Mouse (Mus musculus) layer of hippocampus, adult 8-10 months (tissue): ENCODE results near the gene Cln6. TPM values are rescaled to one million over a fixed set of nuclear protein-coding genes. Genes with fewer than 3 reads are reported as not detected.
A peak's percentile ranks its signal among the peaks of the same experiment; 100 is the strongest.
"Not testable (repeated sequence)": the region's sequence is repeated elsewhere in the genome, so short reads cannot be mapped to it uniquely, and the experiment has no call there.

Experiments used
- DNase-seq, 2 experiments: peaks; one replicate each; pipeline ENCODE4 v3.0.0; 2022; ENCODE audit warnings: low spot score in 2 of 2
- total RNA-seq, 4 experiments: library from RNA; stranded (reverse); gene quantifications; 2 replicates each; pipeline ENCODE4 v1.2.4; 2022

Cln6 gene
- 10 to 100 TPM; 10.2 to 16.0 (median 14.8) TPM for total RNA-seq

DNA sequence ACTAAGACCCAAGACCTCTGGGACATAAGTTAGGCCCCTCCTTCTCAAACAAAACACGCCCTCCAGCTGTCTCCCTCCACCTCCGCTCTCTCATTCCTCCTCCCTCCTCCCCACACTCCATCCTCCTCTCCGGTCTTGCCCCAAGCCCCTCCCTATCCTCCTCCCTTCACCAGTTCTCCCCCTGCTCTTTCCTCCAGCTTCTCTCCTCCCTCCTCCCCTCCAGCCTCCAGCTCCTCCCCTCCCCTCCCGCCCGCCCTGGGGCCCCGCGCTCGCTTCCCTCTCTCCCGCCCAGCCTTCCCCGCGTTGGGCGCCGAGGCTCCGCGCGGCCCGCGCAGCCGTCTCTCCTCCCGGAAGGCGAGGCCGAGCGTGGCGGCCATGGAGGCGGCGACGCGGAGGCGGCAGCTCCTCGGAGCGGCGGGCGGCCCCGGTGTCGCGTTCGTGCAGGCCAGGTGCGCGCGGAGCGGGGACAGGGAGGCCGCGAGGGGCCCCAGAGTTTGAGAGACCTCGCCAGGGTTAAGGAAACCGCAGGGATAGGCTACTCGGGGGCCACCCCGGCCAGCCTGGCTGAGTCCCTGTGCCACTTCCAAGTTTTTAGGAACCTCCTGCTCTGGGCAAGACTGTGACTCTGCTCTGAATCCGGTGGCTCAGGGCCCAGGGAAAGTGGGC is at the start of gene Cln6:
Cln6 (plus strand) TSS at position 280 of the 666 bp plus-strand sequence.
- DNase-seq = peak; percentile 37 to 63

DNA sequence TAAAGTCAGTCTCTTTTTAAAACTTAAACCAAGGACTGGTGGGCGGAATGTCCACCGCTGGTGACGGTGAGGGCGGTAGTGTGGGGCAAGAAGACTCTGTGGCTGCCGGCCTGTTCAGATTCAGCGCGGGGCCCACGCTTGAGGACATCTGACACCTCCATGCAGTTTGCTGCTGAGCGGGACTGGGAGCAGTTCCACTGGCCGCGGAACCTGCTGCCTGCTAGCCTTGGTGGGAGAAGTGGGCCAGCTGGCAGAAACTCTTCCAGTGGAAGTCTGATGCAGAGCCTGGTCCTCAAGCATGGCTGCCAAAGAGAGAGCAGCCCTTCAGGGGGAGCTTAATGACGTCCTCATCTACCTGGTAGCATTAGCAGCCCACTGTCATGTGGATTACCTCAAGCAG is 48.7 kb upstream of the Cln6 start:
- no peak for DNase-seq

DNA sequence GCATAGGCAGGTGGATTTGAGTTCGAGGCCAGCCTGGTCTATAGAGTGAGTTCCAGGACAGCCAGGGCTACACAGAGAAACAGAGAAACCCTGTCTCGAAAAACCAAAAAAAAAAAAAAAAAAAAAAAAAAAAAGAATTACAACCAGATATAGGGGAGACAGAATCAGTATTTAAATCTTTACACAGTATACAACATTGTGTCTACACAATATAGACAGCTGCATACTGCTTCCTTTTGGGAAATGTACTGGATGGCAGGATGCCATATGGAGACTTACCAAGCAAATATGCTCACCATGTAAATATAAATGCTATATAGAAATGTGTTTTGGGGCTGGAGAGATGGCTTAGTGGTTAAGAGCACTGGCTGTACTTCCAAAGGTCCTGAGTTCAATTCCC is 39.4 kb upstream of the Cln6 start:
- DNase-seq = not testable (repeated sequence)

DNA sequence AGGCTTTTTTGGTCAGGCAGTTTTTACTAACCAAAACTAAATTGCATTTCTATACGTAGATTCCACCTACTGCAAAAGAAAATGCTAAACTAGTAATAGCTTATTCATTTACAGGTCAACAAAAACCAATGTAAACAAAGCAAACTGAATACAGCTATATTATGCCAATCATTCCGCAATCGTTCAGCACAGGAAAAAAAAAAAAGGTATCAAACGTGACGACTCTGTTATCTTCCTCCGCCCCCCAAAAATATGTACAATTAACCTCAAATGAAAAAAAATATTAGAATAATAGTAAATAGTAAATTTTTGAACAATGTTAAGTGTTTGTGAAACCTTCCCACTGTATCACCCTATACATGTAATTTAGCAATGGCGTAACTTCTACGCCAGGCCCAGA is 28.5 kb upstream of the Cln6 start:
- no peak for DNase-seq

DNA sequence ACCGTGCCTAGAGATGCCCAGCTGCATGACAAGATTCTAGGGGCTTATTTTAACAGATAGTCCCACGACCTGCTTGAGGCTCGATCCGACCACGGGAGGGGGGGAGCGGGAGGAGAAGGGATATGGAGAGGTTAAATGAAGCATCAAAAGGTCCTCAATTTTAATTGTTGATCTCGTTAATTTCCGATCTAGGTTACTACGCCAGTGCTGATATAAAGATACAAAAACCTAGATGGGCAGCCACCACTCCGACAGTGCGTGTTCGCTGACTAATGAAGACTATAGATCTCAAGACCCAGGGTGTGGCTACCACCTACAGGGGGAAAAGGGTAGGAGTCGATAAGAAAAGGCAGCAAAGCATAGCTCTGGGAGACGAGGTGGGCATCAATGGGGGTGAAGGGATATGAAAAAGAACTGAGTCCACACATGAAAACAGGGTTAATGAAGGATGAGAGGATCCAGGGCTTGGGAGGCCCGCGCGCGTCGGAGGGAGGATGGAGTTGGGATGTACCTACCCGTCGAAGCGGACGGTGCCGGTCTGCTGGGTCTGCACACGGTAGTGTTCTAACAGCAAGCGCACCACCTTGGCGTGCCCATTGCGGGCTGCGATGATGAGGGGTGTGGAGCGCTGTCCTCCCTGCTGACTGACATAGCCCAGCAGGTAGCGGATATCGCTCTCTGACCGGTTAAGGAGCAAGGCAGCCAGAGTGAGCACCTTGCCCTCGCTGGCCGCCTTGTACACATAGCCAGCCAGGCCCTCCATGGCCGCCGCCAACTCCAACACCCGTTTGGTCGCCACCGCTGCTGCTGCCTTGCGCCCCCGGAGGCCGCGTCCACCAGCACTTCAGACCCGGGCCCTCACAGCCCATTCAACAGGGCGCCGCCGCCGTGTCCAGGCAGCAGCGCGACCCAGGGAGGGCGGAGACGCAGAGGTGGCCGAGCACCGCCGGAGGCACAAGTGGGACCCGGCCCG is 27.8 kb upstream of the Cln6 start:
- DNase-seq = peak in 1 of 2 experiments; percentile 45

DNA sequence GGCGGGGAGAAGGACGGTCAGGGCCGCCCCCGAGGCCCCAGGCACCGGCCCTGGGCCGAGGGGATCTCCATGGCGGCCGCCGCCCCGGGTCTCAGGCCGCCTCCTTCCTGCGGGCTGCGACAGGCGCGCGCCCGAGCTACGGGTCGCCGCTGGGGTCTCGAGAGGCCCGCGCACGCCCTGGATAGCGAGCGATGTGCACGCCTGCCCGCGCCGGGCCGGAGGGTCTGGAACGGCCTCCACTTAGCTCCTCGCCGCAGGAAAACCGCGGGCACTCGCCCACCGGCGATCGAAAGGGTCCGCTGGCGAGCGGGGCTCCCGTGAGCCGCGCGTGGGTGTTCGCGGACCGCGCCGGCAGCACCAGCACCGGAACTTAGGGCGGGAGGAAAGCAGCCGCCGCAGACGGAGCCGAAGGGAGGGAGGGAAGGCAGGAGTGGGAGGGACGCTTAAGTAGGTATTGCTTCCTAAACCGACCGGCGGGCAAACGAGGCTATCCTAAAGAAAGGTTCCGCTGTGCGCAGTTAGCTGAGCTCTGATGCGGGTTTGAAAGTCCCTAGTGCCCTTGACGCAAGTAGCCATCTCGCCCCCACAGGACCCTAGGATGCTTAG is 27.0 kb upstream of the Cln6 start, which contains the start of gene Fem1b:
Fem1b (minus strand) TSS at position 419 of the 606 bp plus-strand sequence.
- peak; percentile 86 to 89 for DNase-seq

DNA sequence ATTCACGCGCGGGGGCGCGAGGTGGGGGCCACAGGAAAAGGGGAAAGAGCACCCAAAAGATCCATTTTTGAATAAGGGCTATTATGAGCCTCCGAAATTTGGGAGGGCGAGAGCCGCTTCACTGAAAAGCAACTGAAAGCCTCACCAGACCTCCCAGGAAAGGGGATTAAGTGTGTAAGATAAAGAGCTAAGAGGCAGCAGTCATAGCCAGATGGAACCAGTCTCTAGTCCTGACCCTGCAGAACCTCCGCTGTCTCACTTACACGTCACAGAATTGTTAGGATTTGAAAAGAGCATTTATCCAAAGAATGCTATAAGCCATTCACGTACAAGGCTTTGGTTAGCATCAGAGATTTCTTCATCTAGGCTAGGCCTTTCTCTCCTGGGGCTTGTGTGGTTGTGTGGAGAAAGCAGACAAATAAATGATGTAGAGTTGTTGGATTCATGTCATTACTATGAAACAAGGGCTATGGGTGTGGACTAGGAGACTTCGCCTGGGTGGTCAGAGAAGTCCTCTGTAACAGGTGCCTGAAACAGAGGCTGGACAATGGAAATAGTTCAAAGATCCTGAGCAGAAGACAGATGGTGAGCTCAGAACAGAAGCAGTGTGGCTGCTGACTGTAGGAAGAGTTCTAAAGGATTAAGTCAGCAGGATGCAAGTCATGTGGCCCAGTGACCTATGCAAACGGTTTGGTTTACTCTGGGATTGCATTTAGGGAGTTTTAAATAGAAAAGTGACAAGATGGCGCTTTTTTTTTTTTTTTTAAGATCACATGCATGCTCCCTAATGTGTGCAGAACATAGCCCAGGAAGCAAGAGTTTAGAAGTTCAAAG is 26.2 kb upstream of the Cln6 start:
- DNase-seq = no peak

DNA sequence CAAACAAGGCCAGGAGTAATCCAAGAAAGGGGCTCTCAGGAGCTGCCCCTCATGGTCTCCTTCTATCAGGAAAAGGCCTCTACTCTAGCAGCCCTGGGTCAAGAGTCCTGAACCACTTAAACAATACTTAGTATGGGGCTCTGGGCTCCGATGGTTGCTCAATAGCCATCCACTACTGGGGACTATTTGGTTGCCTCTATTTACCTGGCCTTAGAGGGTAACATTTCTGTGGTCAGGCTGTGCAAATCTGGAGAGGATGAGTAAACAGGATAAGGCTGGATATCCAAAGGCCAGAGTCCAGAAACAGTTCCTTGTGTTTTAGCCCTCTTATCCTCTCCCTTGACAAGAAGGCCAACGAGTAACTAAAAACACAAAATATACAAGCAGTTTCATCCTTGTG is 23.8 kb upstream of the Cln6 start:
- DNase-seq = no peak

DNA sequence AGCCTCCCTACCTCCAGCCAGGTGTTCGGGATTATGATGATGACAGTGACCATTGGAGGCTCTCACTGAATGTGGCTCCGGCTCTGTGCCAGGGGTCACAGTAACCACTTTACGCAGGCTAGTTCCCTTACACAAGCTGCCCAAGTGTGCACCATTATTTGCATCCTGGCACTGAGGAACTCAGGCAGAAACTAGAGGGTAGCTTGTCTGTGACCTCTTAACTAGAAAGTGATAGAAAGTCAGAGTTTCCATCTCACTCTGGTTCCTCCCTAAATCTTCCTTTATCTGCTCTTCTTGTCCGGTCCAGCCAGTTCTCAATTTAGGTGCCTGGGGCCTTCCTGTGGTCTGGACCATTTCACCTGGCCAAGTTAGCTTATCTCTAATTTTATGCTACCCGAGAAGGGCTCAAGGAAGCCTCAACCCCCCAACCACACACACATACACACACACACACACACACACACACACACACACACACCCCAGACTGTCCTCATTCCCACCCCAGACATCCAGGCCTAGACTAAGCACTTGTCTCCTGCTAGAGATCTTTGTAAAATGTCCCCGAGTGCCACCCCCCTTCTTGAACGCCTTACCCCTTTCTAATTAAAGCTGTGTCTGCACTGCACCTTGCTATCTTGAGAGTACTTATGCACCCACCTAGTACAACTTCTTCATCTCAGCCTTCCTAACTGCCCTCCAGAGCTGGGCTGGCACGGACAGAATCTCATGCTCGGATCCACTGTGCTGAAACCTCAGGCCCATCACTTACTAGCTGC is 22.1 kb upstream of the Cln6 start:
- DNase-seq = no peak

DNA sequence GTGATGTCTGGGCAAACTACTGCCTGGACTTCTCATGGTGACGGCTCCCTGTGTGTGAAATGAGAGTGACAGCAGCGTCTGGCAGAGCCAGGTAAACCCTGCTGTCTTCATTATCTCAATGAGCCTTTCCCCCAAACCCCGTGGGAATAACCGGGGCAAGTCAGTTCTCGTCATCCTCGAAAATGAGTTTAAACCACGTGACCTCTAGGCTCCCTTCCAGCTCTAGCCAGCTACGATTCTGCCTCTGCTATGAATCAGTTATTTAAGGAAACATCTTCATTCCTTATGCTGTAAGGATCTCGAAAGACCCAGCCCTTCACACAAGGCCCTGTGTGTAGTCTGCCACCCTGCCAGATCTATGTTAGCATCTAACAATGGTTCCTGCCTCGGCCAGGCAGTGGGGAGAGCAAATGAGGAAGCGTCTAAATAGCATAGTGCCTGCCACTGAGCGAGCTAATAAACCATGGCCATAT is 21.4 kb upstream of the Cln6 start:
- DNase-seq = peak in 1 of 2 experiments; percentile 42

DNA sequence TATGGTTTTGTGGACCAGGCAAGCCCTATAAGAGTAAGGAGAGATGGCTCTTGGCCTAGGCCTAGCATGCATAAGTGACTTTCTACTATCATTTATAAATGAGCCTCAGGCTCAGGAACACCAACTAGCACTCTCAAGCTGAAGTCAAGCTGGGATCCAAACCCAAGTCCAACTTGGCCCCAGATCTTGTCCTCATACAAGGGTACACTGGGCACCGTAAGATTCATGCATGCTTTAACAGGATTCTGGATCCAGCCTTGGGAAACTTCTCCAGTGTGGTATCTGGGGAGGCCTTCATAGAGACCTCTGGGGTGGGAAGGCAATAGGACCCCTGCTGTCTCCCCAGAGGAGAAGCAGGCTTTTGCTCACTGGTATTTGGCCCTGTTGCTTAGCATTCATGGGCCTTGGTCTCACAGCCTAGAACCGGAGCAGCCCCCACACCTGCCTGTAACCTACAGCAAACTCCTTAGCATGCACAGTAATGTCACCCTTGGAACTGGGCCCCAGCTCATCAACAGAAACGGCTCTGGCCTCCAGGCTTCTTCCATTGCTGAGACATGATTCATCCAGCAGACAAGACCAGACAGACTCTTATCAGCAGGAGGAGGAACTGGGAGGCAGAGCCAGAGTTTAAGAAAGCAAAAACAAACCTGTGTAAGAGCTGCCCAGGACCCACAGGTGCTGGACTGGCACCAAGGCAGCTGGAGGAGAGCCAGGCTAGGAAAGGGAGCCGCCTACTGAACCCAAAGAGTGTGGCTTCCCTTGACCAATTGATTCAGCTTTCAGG is 20.6 kb upstream of the Cln6 start:
- no peak for DNase-seq

DNA sequence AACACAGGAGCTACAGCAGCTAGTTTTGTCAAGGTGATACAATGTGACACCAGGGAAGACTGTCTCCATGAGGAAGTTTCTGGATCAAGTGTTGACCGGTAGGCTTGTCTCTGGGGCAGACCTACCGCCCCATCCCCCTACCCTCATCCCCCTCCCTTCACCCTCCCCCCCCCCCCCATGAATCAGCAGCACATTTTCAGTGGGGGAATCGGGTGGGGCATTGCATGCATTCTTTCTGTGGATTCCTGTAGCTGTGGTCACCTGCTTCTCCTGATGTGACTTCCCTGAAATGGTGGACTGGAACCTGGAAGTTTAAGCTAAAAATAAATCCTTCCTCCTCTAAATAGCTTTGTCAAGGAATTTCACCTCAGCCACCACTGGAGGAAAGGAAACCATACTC is 19.1 kb upstream of the Cln6 start:
- DNase-seq = no peak

DNA sequence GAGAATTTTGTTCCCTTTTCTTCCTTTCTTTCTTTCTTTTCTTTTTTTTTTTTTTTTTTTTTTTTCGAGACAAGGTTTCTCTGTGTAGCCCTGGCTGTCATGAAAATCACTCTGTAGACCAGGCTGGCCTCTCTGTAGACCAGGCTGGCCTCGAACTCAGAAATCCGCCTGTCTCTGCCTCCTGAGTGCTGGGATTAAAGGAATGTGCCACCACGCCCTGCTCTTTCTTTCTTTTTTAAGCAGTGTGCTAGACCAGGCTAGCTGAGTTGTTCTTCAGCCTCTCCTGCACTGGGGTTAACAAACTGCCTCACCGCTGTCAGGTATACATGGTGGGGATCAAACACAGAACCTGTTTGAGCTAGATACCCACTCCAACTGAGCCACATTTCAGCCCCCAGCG is 18.7 kb upstream of the Cln6 start:
- not testable (repeated sequence) for DNase-seq

DNA sequence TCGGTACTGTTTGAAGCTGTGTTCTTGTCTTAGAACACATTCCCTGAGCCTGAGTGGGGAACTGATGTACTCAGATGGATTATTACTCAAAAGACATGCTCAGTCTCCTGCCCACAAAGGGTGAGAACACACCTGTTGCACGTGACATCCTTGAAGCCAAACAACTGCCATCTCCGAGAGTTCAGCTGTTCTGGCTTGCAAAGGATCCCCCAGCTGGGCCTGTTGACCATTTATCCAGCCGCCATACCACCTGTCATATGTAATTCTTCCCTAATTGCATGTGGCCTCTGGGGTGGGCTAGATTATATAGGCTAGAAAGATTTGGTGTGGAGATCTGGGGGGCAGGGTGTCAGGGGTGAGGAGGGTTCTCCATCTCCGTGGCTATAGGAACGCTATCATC is 17.8 kb upstream of the Cln6 start:
- no peak for DNase-seq

DNA sequence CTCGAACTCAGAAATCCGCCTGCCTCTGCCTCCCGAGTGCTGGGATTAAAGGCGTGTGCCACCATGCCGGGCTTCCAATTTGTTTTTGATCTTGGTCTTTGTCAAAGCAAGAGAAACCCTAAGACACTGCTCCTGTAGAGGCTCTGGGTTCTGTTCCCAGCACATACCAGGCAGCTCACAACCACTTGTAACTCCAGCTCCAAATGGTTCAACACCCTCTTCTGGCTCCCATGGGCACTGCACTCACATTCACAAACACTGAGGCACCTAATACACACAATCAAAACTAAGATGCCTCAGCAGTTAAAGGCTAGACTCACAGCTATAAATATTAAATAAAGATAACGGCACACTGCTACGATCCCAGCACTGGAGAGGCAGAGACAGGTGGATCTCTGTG is 16.8 kb upstream of the Cln6 start:
- no peak for DNase-seq

DNA sequence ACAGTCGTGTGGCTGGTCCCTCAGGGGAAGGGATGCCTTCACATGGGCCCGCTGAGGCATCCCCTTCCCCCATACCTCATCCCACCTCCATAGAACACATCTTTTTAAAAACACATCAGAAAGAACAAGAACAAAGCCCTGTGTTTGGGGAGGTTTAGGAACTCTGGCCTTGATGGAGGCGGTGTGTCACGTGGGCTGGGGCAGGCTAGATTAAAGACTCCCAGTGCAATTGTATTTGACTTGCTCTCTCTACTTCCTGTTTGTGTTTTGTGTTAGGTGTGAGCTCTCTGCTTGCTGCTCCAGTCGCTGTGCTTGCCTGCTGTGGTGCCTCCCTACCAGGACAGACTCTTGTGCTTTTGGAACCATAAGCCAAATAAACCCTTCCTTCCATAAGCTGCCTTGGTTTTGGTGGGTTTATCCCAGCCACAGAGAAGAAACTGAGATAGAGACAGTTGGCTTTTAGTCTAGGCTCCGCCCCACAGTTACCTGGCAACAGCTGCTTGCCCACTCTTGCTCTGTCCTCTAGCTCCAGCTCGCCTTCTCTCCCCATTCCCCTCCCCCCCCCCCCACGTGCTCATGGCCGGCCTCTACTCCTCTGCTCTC is 12.7 kb upstream of the Cln6 start:
- no peak for DNase-seq

DNA sequence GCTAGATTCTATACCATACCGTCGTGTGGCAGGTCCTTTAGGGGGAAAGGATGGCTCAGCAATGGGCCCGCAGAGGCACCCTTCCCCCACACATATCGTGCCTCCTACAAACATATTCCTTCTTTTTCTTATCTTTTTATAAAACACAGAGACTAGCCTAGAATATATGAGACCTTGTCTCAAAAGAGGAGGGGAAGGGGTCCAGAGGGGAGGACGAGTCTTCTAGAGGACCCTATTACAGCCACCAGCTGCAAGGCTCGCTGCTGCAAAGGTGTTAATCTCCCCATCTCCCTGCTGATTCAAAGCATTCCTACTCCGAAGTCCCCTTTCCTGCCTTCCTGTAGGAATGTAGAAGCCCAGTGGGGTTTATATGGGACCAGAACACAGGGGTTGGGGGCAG is 12.1 kb upstream of the Cln6 start:
- no peak for DNase-seq

DNA sequence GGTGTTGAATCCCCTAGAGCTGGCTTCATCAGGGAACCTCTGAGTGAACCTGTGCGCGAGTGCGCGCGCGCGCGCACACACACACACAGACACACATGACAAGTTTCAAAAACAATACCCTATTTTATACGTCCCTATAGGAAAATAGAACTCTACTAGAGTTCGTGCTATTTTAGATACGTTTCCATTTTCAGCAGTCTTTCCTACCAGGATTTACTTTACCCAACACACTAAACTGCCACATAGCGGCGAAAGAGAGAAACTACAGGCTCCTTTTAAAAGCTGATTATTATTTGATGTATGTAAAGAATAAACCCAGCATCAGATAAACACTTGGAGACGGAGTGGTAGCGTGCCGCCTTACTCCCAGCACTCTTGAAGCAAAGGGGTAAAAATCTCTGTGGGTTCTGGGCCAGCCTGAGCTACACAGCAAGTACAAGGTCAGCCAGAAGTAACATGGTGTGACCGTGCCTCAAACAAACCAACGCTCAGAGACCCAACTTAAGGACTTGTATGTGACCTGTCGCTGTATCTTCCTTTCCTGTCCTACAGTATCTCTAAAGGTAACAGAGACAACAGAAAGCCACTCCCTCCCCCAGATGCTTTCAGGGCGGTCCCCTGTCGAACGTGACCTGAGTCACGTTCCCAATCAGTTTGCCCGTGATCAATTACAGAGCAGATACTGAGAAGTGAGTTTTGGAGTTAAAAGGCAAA is 10.5 kb upstream of the Cln6 start:
- DNase-seq = no peak
